Mouse (Mus musculus) neural tube, embryonic 10.5 days (tissue): ENCODE measurements at regions not wholly inside any gene's neighbourhood (a gene's known extent, or its start where the extent isn't known, plus 50 kb on each side); places are given as distances from the start of the nearest gene placed in this dataset.

Experiments
- DNase-seq: peaks from one replicate; pipeline ENCODE4 v3.0.0-alpha.2; 2017; ENCODE audit warnings: low spot score; ENCODE audit errors: extremely low spot score

GRCm38 (mm10) chr9:14215961-14216360, 58.9 kb upstream of the Sesn3 start:
- no peak for DNase-seq

- DNase-seq: no peak
These were observed 51.9 kb upstream of the Sesn3 start for GRCm38 (mm10) chr9:14222936-14223335.
